Mouse (Mus musculus) kidney, adult 9 months (tissue): ENCODE measurements at regions not wholly inside any gene's neighbourhood (a gene's known extent, or its start where the extent isn't known, plus 50 kb on each side); places are given as distances from the start of the nearest gene placed in this dataset.

ENCODE experiments used
- DNase-seq: peaks from one replicate; pipeline ENCODE4 v3.0.0; 2022

DNA sequence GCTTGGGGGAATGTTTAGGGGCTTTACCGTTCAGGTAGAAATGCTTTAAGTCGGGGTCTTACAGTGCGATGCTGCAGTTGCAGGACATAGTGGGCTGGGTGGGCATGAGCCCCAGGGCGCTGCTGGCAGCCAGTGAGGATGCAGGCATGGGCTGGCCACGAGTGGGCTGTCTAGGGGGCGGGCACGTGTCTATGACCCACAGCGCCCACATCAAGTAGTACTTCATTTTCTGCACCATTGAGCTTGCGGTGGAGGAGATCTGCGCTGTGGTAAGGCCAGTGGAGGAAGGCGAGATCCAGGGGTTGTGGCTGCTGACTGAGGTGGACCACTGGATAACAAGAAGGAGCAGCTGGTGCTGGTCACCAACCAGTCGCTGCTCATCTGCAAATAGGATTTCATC lies 52.4 kb upstream of the Olfr291 start:
- DNase-seq = no peak

DNA sequence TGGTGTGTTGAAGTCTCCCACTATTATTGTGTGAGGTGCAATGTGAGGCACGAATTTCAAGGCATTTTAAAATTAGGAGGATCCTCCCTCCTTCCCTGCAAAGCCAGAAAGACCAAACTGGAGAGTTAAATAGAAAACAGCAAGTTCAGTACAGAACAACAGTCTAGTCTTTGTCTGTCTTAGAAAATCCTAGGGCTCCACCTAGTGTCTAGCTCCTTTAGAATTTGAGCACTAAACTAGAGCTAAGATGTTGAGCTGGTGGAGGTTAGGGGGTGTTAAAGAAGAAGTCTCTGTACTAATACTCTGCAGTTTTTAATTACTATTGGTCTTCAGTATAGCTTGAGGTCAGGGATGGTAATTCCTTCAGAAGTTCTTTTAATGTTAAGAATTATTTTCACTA lies 58.7 kb upstream of the Olfr291 start:
- peak; percentile 55 for DNase-seq

DNA sequence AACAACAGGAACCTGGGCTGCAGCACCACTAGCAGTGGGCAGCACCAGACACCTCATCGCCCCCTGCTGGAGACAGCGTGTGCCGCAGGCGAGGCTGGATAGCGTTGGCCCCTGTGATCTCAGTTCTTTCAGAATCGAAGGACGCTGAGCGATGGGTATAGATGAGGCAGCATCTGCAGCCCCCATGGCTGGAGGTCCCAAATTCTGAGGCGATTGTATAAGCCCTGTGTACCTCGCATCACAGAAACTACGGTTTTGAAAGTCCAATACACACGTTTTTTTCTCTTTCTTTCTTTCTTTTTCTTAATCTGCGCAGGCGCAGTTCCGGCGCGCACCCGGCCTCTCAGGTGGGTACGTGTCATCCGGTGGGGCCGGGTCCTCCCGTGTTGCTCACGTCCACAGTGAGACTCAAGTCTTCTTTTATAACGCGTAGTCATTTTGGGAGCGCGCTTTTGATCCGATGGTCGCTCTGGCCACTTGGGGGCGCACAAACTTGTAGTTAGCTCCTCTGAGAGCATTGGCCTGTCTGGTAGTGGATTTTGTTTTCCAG lies 74.0 kb upstream of the Olfr291 start:
- peak; percentile 93 for DNase-seq

- DNase-seq = no peak
Measured at GRCm38 (mm10) chr7:84777696-84778095, 75.7 kb upstream of the Olfr291 start.

DNA sequence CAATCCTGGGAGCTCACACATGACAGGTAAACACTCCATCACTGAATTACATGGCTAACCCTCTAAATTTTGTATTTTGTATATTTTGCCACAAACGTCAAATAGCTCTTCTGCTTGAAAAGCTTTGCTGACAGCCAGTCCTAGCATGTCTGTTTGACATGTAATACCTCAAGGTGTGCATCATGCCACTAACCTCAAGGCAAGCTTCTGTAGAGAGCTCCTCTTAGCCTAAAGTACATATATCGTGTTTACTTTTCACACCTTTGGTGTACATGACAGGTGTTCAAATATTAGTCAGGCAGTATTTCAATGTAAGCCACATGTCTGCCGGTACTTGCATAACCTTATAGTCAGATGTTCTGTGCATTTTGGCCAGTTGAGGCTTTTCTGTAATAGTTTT lies 66.5 kb upstream of the Zfand6 start:
- no peak for DNase-seq

- DNase-seq = no peak
Measured at GRCm38 (mm10) chr7:84753361-84753760, 63.6 kb upstream of the Zfand6 start.

DNA sequence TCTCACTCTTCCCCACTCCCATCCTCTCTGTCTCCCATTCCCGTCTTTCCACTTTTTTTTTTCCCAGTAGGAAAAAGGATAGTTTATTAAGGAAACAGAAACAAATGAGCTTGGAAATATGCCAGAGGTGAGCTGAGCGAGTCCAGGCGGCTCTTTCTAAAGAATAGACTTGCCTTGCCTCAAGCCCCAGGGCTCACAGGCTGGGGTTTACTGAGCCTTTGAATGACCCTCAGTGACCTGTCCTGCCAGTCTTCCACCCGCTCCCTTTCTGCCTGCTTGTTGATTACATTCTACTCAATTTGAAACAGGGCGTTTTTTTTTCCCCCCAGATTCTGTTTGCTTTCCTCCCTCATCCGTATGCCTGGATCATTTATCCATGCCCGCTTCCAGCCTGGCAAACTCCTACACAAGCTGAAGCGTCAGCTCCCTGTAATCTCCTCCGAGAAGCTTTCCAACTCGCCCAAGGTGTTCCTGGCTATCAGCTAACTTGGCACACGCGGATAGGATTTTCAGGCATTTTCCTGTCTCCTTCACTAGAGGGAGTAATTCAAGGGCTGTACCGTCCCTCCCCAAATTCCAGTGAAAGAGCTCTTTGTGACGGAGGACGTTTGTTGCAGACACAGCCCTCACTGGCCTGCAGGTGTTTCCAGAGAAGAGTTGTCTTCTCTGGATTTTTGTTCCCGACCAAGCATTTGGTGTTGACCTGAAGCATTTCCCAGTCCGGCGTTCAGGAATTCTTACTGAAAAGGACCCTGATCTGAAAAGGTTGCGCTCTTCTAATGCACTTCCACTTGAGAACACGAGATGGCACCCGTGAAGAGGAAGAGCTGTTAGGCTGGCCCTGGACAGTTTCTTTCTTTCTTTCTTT lies 59.9 kb upstream of the Zfand6 start:
- DNase-seq = peak; percentile 79

GRCm38 (mm10) chr7:84747847-84748246 lies 58.1 kb upstream of the Zfand6 start:
- no peak for DNase-seq

DNA sequence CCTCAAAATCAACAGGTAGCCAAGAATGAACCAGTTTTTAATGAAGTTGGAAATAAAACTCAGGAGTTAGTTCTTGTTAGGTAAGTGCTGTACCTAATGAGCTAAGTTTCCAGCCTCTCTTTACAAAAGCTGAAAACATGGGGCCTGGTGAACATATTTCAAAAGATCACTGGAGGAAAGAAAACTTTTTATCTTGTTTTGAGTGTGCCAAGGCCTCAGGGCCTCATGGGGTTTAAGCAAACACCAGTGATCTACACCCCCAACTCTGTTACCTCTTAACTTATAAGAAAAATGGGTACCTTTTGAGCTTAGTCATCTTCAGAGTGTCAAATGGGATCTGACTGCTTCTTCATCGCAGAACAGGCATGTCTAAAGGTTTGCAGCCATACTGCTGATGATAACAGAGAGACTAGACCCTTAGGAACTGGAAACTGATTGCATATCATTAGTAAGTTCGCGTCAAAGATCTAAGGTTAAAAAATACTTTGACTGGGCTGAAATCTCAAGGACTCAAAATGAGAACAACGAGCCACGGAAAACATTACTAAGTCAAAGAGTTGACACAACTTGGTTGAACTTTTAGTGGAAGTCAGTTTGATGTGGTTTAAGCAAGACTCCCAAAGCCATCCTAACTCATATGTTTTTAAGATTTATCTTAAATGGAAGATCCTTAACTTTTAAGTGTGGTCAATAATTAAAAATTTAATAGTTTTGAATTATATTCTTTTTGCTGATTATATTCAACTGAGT lies 54.7 kb upstream of the Zfand6 start:
- no peak for DNase-seq

- DNase-seq = peak; percentile 55
Measured at GRCm38 (mm10) chr7:84739965-84740390, 50.2 kb upstream of the Zfand6 start.
